Mouse (Mus musculus): Measurements from ENCODE around the gene Crym. TPM values are rescaled to one million over a fixed set of nuclear protein-coding genes. Genes with fewer than 3 reads are reported as not detected.

Crym gene
- polyA plus RNA-seq (2016; fragmentation: Nextera tagmentation; extraction: Ambion mirVana), result 32.9 and 80.0 TPM in 2 replicates

DNA sequence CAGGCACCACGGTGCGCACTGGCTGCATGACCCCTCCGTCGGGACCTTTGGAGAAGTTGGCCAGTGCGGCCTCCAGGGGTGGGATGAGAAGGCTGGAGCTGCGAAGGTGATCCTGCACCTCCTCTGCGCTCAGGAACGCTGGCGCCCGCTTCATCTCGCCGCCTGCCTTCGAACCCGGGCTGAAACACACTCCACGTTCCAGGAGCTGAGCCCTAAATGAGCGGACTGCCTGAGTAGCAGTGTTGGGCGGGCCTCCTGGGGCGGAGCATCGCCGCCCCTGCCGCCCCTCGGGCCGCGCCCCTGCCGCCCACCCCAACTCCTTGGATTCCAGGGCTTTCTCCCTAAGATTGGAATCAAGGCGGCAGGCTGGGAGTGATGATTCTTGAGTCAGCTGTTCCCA is at the start of gene Crym:
Crym (minus strand) TSS at position 341 of the 400 bp plus-strand sequence.
- H3K4me1 ChIP-seq, result peaks cover 11% of the 10 kb centered on the region; the same call in 1 of the 2 replicates
- no peak within 1 kb of the TSS for H3K9ac ChIP-seq
- H3K4me3 ChIP-seq, result peak within 1 kb of the TSS; percentile 34
- peaks cover 27% of the 10 kb centered on the region for H3K27me3 ChIP-seq
- 4% methylated on average over 26 of the region's 26 CpGs for WGBS
- ATAC-seq (ENCODE audit: low FRiP score), result 0 out of 2 replicates have a peak, but pooled peaks have one; percentile 38
- H3K9me3 ChIP-seq (replicated peaks), result no peaks in the 10 kb centered on the region
- no peaks in the 10 kb centered on the region for H3K36me3 ChIP-seq
- H3K27ac ChIP-seq, result no peak within 1 kb of the TSS
- peak within 1 kb of the TSS; percentile 51 for H3K4me2 ChIP-seq (replicated peaks)

GRCm38 (mm10) chr7:120241092-120241491 is 39.2 kb upstream of the Crym start:
- Histone ChIP-seq H3K9ac (no peak overlapping the region), H3K9me3 (replicated peaks) (no peaks in the 10 kb centered on the region)
- no peak for ATAC-seq (ENCODE audit: low FRiP score)

DNA sequence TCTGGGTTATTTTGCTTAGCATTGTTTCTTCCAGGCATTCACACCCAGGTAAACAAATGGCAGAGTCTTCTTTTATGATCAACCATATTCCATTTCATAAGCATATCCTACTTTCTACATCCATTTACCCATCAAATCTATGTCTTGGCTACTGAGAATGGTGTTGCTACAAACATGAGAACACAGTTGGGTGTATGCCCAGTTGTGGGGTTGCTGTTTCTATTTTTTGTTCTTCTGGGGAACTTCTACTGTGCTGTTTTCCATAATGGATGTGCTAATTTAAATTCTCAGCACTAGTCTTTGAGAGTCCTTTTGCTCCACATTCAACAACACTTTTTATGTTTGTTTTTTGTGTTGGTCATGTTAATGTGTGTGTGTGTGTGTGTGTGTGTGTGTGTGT is 26.6 kb upstream of the Crym start:
- H3K36me3 ChIP-seq, result no peaks in the 10 kb centered on the region
- H3K27me3 ChIP-seq, result no peaks in the 10 kb centered on the region
- no peak for ATAC-seq (ENCODE audit: low FRiP score)

More at GRCm38 (mm10) chr7:120241092-120241491, 39.2 kb upstream of the Crym start:
- Histone ChIP-seq H3K27ac (no peak overlapping the region), H3K4me2 (replicated peaks) (no peak overlapping the region), H3K27me3 (no peaks in the 10 kb centered on the region), H3K36me3 (no peaks in the 10 kb centered on the region), H3K4me1 (no peaks in the 10 kb centered on the region), H3K4me3 (no peak overlapping the region)

GRCm38 (mm10) chr7:120205989-120206388 is 4.1 kb upstream of the Crym start:
- Histone ChIP-seq H3K36me3 (no peaks in the 10 kb centered on the region), H3K27me3 (peaks cover 13% of the 10 kb centered on the region), H3K9me3 (replicated peaks) (no peaks in the 10 kb centered on the region), H3K4me1 (peaks cover 9% of the 10 kb centered on the region; the same call in 1 of the 2 replicates), H3K9ac (no peak overlapping the region), H3K27ac (no peak overlapping the region), H3K4me2 (replicated peaks) (no peak overlapping the region), H3K4me3 (no peak overlapping the region)
- no peak for ATAC-seq (ENCODE audit: low FRiP score)
- WGBS, result 76% methylated on average over 9 of the region's 9 CpGs

More for the DNA sequence above, 26.6 kb upstream of the Crym start:
- no peak overlapping the region for H3K4me2 ChIP-seq (replicated peaks)
- H3K4me3 ChIP-seq, result no peak overlapping the region
- H3K9ac ChIP-seq, result no peak overlapping the region
- H3K9me3 ChIP-seq (replicated peaks), result no peaks in the 10 kb centered on the region
- no peaks in the 10 kb centered on the region for H3K4me1 ChIP-seq
- H3K27ac ChIP-seq, result no peak overlapping the region

- H3K27ac ChIP-seq, result no peak within 1 kb of the TSS
- H3K36me3 ChIP-seq, result no peaks in the 10 kb centered on the region
- H3K4me3 ChIP-seq, result no peak within 1 kb of the TSS
- ATAC-seq (ENCODE audit: low FRiP score), result peak; percentile 73
- peak within 1 kb of the TSS; percentile 27; the same call in 1 of the 2 replicates for H3K4me2 ChIP-seq (replicated peaks)
- no peaks in the 10 kb centered on the region for H3K9me3 ChIP-seq (replicated peaks)
- H3K4me1 ChIP-seq, result peaks cover 11% of the 10 kb centered on the region; the same call in 1 of the 2 replicates
- H3K9ac ChIP-seq, result no peak within 1 kb of the TSS
- WGBS, result 3% methylated on average over 26 of the region's 26 CpGs
- H3K27me3 ChIP-seq, result peaks cover 27% of the 10 kb centered on the region
Observed at GRCm38 (mm10) chr7:120203789-120204188, 1.9 kb upstream of the Crym start, which contains the start of gene Abca14. Gene Abca14, plus strand, starts transcription at chr7:120203961.

- no peak overlapping the region for H3K27ac ChIP-seq
- H3K27me3 ChIP-seq, result peaks cover 27% of the 10 kb centered on the region
- H3K4me1 ChIP-seq, result peaks cover 11% of the 10 kb centered on the region; the same call in 1 of the 2 replicates
- peak overlapping the region; percentile 34 for H3K4me3 ChIP-seq
- H3K36me3 ChIP-seq, result no peaks in the 10 kb centered on the region
- ATAC-seq (ENCODE audit: low FRiP score), result no peak
- WGBS, result 4% methylated on average over 14 of the region's 14 CpGs
- peak overlapping the region; percentile 51 for H3K4me2 ChIP-seq (replicated peaks)
- no peaks in the 10 kb centered on the region for H3K9me3 ChIP-seq (replicated peaks)
- no peak overlapping the region for H3K9ac ChIP-seq
Observed at GRCm38 (mm10) chr7:120201231-120201744, 623 bp downstream of the Crym start.

DNA sequence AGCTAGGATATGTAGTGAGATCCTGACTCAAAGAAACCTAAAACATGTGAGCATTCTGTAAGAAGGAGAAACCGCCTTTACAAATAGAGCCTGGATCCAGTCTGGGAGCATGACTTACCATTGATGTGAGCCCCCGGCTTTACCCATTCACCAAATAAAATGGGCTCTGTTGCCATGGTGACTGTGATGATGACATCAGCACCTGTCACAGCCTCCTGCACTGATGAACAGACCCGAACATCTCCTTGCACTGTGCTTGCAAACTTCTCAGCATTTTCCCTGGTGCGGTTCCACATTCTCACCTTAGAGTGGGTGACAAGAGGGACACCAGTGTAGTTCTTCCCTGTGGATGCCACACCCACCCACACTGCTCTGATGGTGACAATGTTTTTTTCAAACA is 6.7 kb downstream of the Crym start:
- Histone ChIP-seq H3K4me1 (peaks cover 5% of the 10 kb centered on the region; the same call in 1 of the 2 replicates), H3K9ac (no peak overlapping the region), H3K27me3 (peaks cover 6% of the 10 kb centered on the region), H3K27ac (no peak overlapping the region), H3K36me3 (no peaks in the 10 kb centered on the region), H3K9me3 (replicated peaks) (no peaks in the 10 kb centered on the region), H3K4me2 (replicated peaks) (no peak overlapping the region), H3K4me3 (no peak overlapping the region)
- 66% methylated on average over 4 of the region's 4 CpGs for WGBS
- ATAC-seq (ENCODE audit: low FRiP score), result 0 out of 2 replicates have a peak, but pooled peaks have one; percentile 38

GRCm38 (mm10) chr7:120192816-120193215 is 9.1 kb downstream of the Crym start:
- ATAC-seq (ENCODE audit: low FRiP score), result peak; percentile 39; the same call in 1 of the 2 replicates
- Histone ChIP-seq H3K27me3 (no peaks in the 10 kb centered on the region), H3K27ac (no peak overlapping the region), H3K36me3 (no peaks in the 10 kb centered on the region), H3K4me1 (peaks cover 5% of the 10 kb centered on the region; the same call in 1 of the 2 replicates), H3K9ac (no peak overlapping the region), H3K9me3 (replicated peaks) (no peaks in the 10 kb centered on the region), H3K4me2 (replicated peaks) (no peak overlapping the region), H3K4me3 (no peak overlapping the region)
- WGBS, result 93% methylated on average over 6 of the region's 6 CpGs

- Histone ChIP-seq H3K9ac (no peak overlapping the region), H3K27me3 (no peaks in the 10 kb centered on the region), H3K27ac (no peak overlapping the region), H3K4me1 (peaks cover 5% of the 10 kb centered on the region; the same call in 1 of the 2 replicates), H3K4me2 (replicated peaks) (no peak overlapping the region), H3K36me3 (no peaks in the 10 kb centered on the region), H3K4me3 (no peak overlapping the region), H3K9me3 (replicated peaks) (no peaks in the 10 kb centered on the region)
- ATAC-seq (ENCODE audit: low FRiP score), result no peak
- WGBS, result 67% methylated on average over 3 of the region's 3 CpGs
Observed at GRCm38 (mm10) chr7:120192207-120192606, 9.7 kb downstream of the Crym start.

DNA sequence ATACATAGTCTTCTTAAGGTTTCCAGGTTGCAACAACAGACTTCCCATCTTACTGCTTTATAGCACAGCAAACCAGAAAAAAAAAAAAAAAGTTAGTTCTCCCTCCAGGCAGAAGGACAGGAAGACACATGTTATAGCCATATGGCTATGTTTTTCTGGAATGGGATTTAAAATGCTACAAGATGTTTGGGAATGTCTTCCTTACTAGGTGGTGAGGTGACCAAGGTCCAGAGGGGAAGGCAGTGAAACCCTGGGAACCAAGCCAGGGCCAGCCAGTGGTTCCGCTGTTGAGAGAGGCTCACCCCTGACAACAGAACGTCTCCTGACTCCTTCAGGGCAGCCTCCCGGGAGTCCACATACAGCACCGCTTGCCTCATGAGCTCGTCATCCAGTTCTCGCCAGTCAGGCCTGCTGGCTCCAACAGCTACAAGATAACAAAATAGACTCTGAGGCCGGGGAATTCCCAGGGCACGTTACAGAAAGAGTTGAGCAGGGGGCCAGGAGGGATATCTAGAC is 11.7 kb downstream of the Crym start:
- no peak overlapping the region for H3K27ac ChIP-seq
- no peak for ATAC-seq (ENCODE audit: low FRiP score)
- 65% methylated on average over 8 of the region's 8 CpGs for WGBS
- no peak overlapping the region for H3K4me3 ChIP-seq
- H3K27me3 ChIP-seq, result no peaks in the 10 kb centered on the region
- H3K4me2 ChIP-seq (replicated peaks), result no peak overlapping the region
- no peak overlapping the region for H3K9ac ChIP-seq
- H3K36me3 ChIP-seq, result no peaks in the 10 kb centered on the region
- H3K4me1 ChIP-seq, result peaks cover 4% of the 10 kb centered on the region; the same call in 1 of the 2 replicates
- H3K9me3 ChIP-seq (replicated peaks), result no peaks in the 10 kb centered on the region

DNA sequence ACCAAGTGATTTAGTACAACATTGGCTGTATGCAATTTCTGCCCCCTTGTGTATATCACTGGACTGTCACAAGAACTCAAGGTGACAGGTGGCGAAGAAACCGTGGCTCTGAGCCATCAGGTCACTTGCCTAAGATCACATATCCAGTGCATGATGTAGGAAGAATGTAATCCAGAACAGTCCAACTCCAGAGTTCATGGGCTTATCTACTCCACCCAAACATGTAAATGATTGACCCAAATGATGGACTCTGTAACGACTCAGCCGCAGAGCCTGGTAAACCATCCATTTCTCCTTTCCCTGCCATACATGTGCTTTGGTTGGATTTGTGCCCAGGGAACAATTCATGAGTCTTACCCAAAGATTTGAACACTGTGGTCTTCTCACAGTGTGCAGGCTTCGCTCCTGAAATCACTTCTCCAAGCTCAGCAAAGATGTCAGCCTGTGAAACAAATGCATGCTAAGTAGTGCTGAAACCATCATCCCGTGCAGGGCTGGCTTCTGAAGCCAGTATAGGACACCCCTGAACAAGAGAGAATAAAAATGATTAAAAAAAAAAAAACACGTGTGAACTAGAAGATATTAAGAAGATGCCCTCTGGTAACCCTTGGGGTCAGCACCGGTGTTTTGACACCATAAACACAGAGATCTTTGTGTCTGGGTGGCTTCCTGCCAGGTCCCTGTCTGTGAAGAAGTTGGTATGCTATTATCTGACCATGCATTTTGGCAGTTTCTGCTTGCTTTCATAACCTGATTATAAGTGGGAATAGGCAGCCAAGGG is 12.4 kb downstream of the Crym start:
- Histone ChIP-seq H3K4me1 (peaks cover 3% of the 10 kb centered on the region; the same call in 1 of the 2 replicates), H3K36me3 (no peaks in the 10 kb centered on the region), H3K4me3 (no peak overlapping the region), H3K4me2 (replicated peaks) (no peak overlapping the region), H3K27ac (no peak overlapping the region), H3K27me3 (no peaks in the 10 kb centered on the region), H3K9ac (no peak overlapping the region), H3K9me3 (replicated peaks) (no peaks in the 10 kb centered on the region)
- no peak for ATAC-seq (ENCODE audit: low FRiP score)
- 78% methylated on average over 8 of the region's 8 CpGs for WGBS

- H3K4me3 ChIP-seq, result no peak overlapping the region
- no peaks in the 10 kb centered on the region for H3K27me3 ChIP-seq
- H3K9me3 ChIP-seq (replicated peaks), result no peaks in the 10 kb centered on the region
- WGBS, result 86% methylated on average over 5 of the region's 5 CpGs
- H3K36me3 ChIP-seq, result no peaks in the 10 kb centered on the region
- H3K4me1 ChIP-seq, result peaks cover 3% of the 10 kb centered on the region; the same call in 1 of the 2 replicates
- ATAC-seq (ENCODE audit: low FRiP score), result no peak
- H3K27ac ChIP-seq, result no peak overlapping the region
- H3K4me2 ChIP-seq (replicated peaks), result no peak overlapping the region
- H3K9ac ChIP-seq, result no peak overlapping the region
Observed at GRCm38 (mm10) chr7:120188946-120189345, 13.0 kb downstream of the Crym start.
